Mouse (Mus musculus) adrenal gland, postnatal 14 days (tissue): ENCODE measurements at regions not wholly inside any gene's neighbourhood (a gene's known extent, or its start where the extent isn't known, plus 50 kb on each side); places are given as distances from the start of the nearest gene placed in this dataset.
A peak's percentile ranks its signal among the peaks of the same experiment; 100 is the strongest.

Source experiments
- DNase-seq: peaks from one replicate; pipeline ENCODE4 v3.0.0; 2021; ENCODE audit warnings: mixed read lengths

GRCm38 (mm10) chr2:131801212-131801611 is 58.3 kb downstream of the Erv3 start:
- DNase-seq, result no peak

- DNase-seq, result no peak
Measured at GRCm38 (mm10) chr2:131800126-131800894, 59.2 kb downstream of the Erv3 start.

- no peak for DNase-seq
Measured at GRCm38 (mm10) chr2:131799486-131799885, 60.1 kb downstream of the Erv3 start.

GRCm38 (mm10) chr2:131797001-131797693 is 62.4 kb downstream of the Erv3 start:
- DNase-seq, result peak; percentile 47

- no peak for DNase-seq
Measured at GRCm38 (mm10) chr2:131775381-131775780, 84.2 kb downstream of the Erv3 start.

GRCm38 (mm10) chr2:131773691-131774090 is 85.9 kb downstream of the Erv3 start:
- DNase-seq, result no peak

- DNase-seq, result no peak
Measured at GRCm38 (mm10) chr2:131772163-131772562, 87.4 kb downstream of the Erv3 start.

- DNase-seq, result peak; percentile 78
Measured at GRCm38 (mm10) chr2:131770852-131771251, 88.7 kb downstream of the Erv3 start.

GRCm38 (mm10) chr2:131769656-131770210 is 89.8 kb downstream of the Erv3 start:
- DNase-seq, result no peak

GRCm38 (mm10) chr2:131766500-131766899 is 93.0 kb downstream of the Erv3 start:
- no peak for DNase-seq

GRCm38 (mm10) chr2:131761507-131761906 is 98.0 kb downstream of the Erv3 start:
- DNase-seq, result no peak

- DNase-seq, result no peak
Measured at GRCm38 (mm10) chr2:131757183-131757903, 102.2 kb downstream of the Erv3 start.

GRCm38 (mm10) chr2:131755107-131755506 is 104.4 kb downstream of the Erv3 start:
- DNase-seq, result no peak

GRCm38 (mm10) chr2:131753436-131753835 is 106.1 kb downstream of the Erv3 start:
- no peak for DNase-seq

GRCm38 (mm10) chr2:131750679-131751078 is 108.9 kb downstream of the Erv3 start:
- DNase-seq, result no peak

GRCm38 (mm10) chr2:131750206-131750605 is 109.3 kb downstream of the Erv3 start:
- DNase-seq, result no peak

GRCm38 (mm10) chr2:131749746-131750145 is 109.8 kb downstream of the Erv3 start:
- no peak for DNase-seq

- DNase-seq, result no peak
Measured at GRCm38 (mm10) chr2:131748791-131749190, 110.8 kb downstream of the Erv3 start.

GRCm38 (mm10) chr2:131747707-131748106 is 111.8 kb downstream of the Erv3 start:
- no peak for DNase-seq

GRCm38 (mm10) chr2:131745381-131745895 is 114.1 kb downstream of the Erv3 start:
- DNase-seq, result peak; percentile 82

- no peak for DNase-seq
Measured at GRCm38 (mm10) chr2:131744957-131745356, 114.6 kb downstream of the Erv3 start.

GRCm38 (mm10) chr2:131740456-131740855 is 119.1 kb downstream of the Erv3 start:
- no peak for DNase-seq

- no peak for DNase-seq
Measured at GRCm38 (mm10) chr2:131739022-131739421, 120.5 kb downstream of the Erv3 start.
